Mouse (Mus musculus): Measurements from ENCODE around the gene Tas2r144. TPM values are rescaled to one million over a fixed set of nuclear protein-coding genes. Genes with fewer than 3 reads are reported as not detected.

The Tas2r144 gene
- polyA plus RNA-seq, 1 experiment from 2014 or later = not detected

GRCm38 (mm10) chr6:42257303-42257863 lies 42.3 kb downstream of the Tas2r144 start:
- Histone ChIP-seq H3K4me2 (ENCODE audit: low read length) (no peak overlapping the region), H3K27ac (ENCODE audit: low read depth, low read length) (no peak overlapping the region), H3K36me3 (ENCODE audit: control insufficient read depth, insufficient read depth, low read length) (no peaks in the 10 kb centered on the region), H3K9ac (ENCODE audit: low read length) (no peak overlapping the region), H3K4me1 (ENCODE audit: control insufficient read depth, insufficient read depth, low read length) (no peaks in the 10 kb centered on the region), H3K9me3 (replicated peaks; ENCODE audit: control insufficient read depth, low read length) (no peaks in the 10 kb centered on the region), H3K4me3 (ENCODE audit: low read depth, low read length) (no peak overlapping the region), H3K27me3 (replicated peaks; ENCODE audit: control insufficient read depth, insufficient read depth, low read length) (no peaks in the 10 kb centered on the region)
- DNase-seq (ENCODE audit: low spot score) (peak; percentile 68), ATAC-seq (peak; percentile 74)
- 17% methylated on average over 11 of the region's 11 CpGs for WGBS

- no peak overlapping the region for H3K27ac ChIP-seq (ENCODE audit: low read depth, low read length)
- no peak for ATAC-seq
- H3K9me3 ChIP-seq (replicated peaks; ENCODE audit: control insufficient read depth, low read length) = no peaks in the 10 kb centered on the region
- DNase-seq (ENCODE audit: low spot score) = no peak
- H3K36me3 ChIP-seq (ENCODE audit: control insufficient read depth, insufficient read depth, low read length) = no peaks in the 10 kb centered on the region
- 81% methylated on average over 6 of the region's 6 CpGs for WGBS
- no peaks in the 10 kb centered on the region for H3K4me1 ChIP-seq (ENCODE audit: control insufficient read depth, insufficient read depth, low read length)
- no peak overlapping the region for H3K4me2 ChIP-seq (ENCODE audit: low read length)
- no peak overlapping the region for H3K9ac ChIP-seq (ENCODE audit: low read length)
- no peak overlapping the region for H3K4me3 ChIP-seq (ENCODE audit: low read depth, low read length)
- H3K27me3 ChIP-seq (replicated peaks; ENCODE audit: control insufficient read depth, insufficient read depth, low read length) = no peaks in the 10 kb centered on the region
These were observed 45.3 kb downstream of the Tas2r144 start for GRCm38 (mm10) chr6:42260430-42260829.

- Histone ChIP-seq H3K36me3 (ENCODE audit: control insufficient read depth, insufficient read depth, low read length) (no peaks in the 10 kb centered on the region), H3K9me3 (replicated peaks; ENCODE audit: control insufficient read depth, low read length) (no peaks in the 10 kb centered on the region), H3K4me3 (ENCODE audit: low read depth, low read length) (no peak within 1 kb of the TSS), H3K27ac (ENCODE audit: low read depth, low read length) (no peak within 1 kb of the TSS), H3K27me3 (replicated peaks; ENCODE audit: control insufficient read depth, insufficient read depth, low read length) (no peaks in the 10 kb centered on the region), H3K4me1 (ENCODE audit: control insufficient read depth, insufficient read depth, low read length) (peaks cover 3% of the 10 kb centered on the region; the same call in 1 of the 2 replicates), H3K4me2 (ENCODE audit: low read length) (no peak within 1 kb of the TSS), H3K9ac (ENCODE audit: low read length) (no peak within 1 kb of the TSS)
- DNase-seq (ENCODE audit: low spot score) (no peak), ATAC-seq (no peak)
- 22% methylated on average over 20 of the region's 20 CpGs for WGBS
These were observed 46.5 kb downstream of the Tas2r144 start, which contains the start of gene Tmem139 for GRCm38 (mm10) chr6:42261524-42262170. TSS of gene Tmem139 (plus strand) at chr6:42261970.

- ATAC-seq (peak; percentile 99), DNase-seq (ENCODE audit: low spot score) (peak; percentile 100)
- H3K4me2 ChIP-seq (ENCODE audit: low read length) = peak within 1 kb of the TSS; percentile 71
- under 1% methylated on average over 48 of the region's 51 CpGs for WGBS
- H3K36me3 ChIP-seq (ENCODE audit: control insufficient read depth, insufficient read depth, low read length) = peaks cover 25% of the 10 kb centered on the region
- H3K4me3 ChIP-seq (ENCODE audit: low read depth, low read length) = peak within 1 kb of the TSS; percentile 83
- H3K27ac ChIP-seq (ENCODE audit: low read depth, low read length) = peak within 1 kb of the TSS; percentile 90
- no peaks in the 10 kb centered on the region for H3K27me3 ChIP-seq (replicated peaks; ENCODE audit: control insufficient read depth, insufficient read depth, low read length)
- peak within 1 kb of the TSS; percentile 97 for H3K9ac ChIP-seq (ENCODE audit: low read length)
- peaks cover 3% of the 10 kb centered on the region; the same call in 1 of the 2 replicates for H3K4me1 ChIP-seq (ENCODE audit: control insufficient read depth, insufficient read depth, low read length)
- H3K9me3 ChIP-seq (replicated peaks; ENCODE audit: control insufficient read depth, low read length) = no peaks in the 10 kb centered on the region
These were observed 49.6 kb downstream of the Tas2r144 start, which contains the start of gene Casp2 for GRCm38 (mm10) chr6:42264626-42265312. TSS of gene Casp2 (plus strand) at chr6:42264985.

Other genes starting within 250 kb of the Tas2r144 start
- not detected in 2 replicates for gene Sval3, start 247.2 kb upstream of the Tas2r144 start, polyA plus RNA-seq (2014; fragmentation: Nextera tagmentation; extraction: Ambion mirVana)
- not detected in 2 replicates for gene Sva, start 176.9 kb upstream of the Tas2r144 start, polyA plus RNA-seq (2014; fragmentation: Nextera tagmentation; extraction: Ambion mirVana)
- not detected in 2 replicates for gene Tas2r139, start 74.4 kb upstream of the Tas2r144 start, polyA plus RNA-seq (2014; fragmentation: Nextera tagmentation; extraction: Ambion mirVana)
- 9.9 and 13.1 TPM in 2 replicates for gene Gstk1, start 30.6 kb downstream of the Tas2r144 start, polyA plus RNA-seq (2014; fragmentation: Nextera tagmentation; extraction: Ambion mirVana)
- not detected in 2 replicates for gene Tmem139, start 46.6 kb downstream of the Tas2r144 start, polyA plus RNA-seq (2014; fragmentation: Nextera tagmentation; extraction: Ambion mirVana)
- gene Casp2, start 49.7 kb downstream of the Tas2r144 start, polyA plus RNA-seq (2014; fragmentation: Nextera tagmentation; extraction: Ambion mirVana) = 61.3 and 65.4 TPM in 2 replicates
- 1.3 and 1.6 TPM in 2 replicates for gene Clcn1, start 71.4 kb downstream of the Tas2r144 start, polyA plus RNA-seq (2014; fragmentation: Nextera tagmentation; extraction: Ambion mirVana)
- 4.7 and 5.6 TPM in 2 replicates for gene Fam131b, start 109.3 kb downstream of the Tas2r144 start, polyA plus RNA-seq (2014; fragmentation: Nextera tagmentation; extraction: Ambion mirVana)
- gene Zyx, start 134.3 kb downstream of the Tas2r144 start, polyA plus RNA-seq (2014; fragmentation: Nextera tagmentation; extraction: Ambion mirVana) = 34.8 and 41.0 TPM in 2 replicates
- 0.05 and 0.07 TPM in 2 replicates for gene Epha1, start 157.9 kb downstream of the Tas2r144 start, polyA plus RNA-seq (2014; fragmentation: Nextera tagmentation; extraction: Ambion mirVana)
- gene Tas2r143, start 184.9 kb downstream of the Tas2r144 start, polyA plus RNA-seq (2014; fragmentation: Nextera tagmentation; extraction: Ambion mirVana) = not detected in 2 replicates
- not detected in 2 replicates for gene Tas2r135, start 190.1 kb downstream of the Tas2r144 start, polyA plus RNA-seq (2014; fragmentation: Nextera tagmentation; extraction: Ambion mirVana)
- gene Tas2r126, start 219.2 kb downstream of the Tas2r144 start, polyA plus RNA-seq (2014; fragmentation: Nextera tagmentation; extraction: Ambion mirVana) = not detected in 2 replicates
- not detected in 2 replicates for gene Olfr458, start 249.9 kb downstream of the Tas2r144 start, polyA plus RNA-seq (2014; fragmentation: Nextera tagmentation; extraction: Ambion mirVana)

Data from forebrain, embryonic 14.5 days (tissue).